Mouse (Mus musculus) 3134 (cell line): ENCODE measurements around the gene Nectin1.

ENCODE experiments used
- DNase-seq: peaks from one replicate; pipeline ENCODE4 v3.0.0-alpha.2; 2011; ENCODE audit warnings: low spot score; ENCODE audit not compliant: insufficient read length; ENCODE audit errors: extremely low read depth

Gene Nectin1

GRCm38 (mm10) chr9:43761181-43761820 lies 17.5 kb downstream of the Nectin1 start:
- DNase-seq = no peak

GRCm38 (mm10) chr9:43761941-43762340 lies 18.2 kb downstream of the Nectin1 start:
- no peak for DNase-seq

- DNase-seq = no peak
Measured at GRCm38 (mm10) chr9:43765419-43766179, 21.8 kb downstream of the Nectin1 start.

- DNase-seq = no peak
Measured at GRCm38 (mm10) chr9:43768779-43769178, 25.0 kb downstream of the Nectin1 start.

GRCm38 (mm10) chr9:43769228-43769627 lies 25.4 kb downstream of the Nectin1 start:
- no peak for DNase-seq

GRCm38 (mm10) chr9:43769940-43770339 lies 26.2 kb downstream of the Nectin1 start:
- no peak for DNase-seq

- no peak for DNase-seq
Measured at GRCm38 (mm10) chr9:43771041-43771440, 27.3 kb downstream of the Nectin1 start.

- no peak for DNase-seq
Measured at GRCm38 (mm10) chr9:43772460-43772859, 28.7 kb downstream of the Nectin1 start.

- no peak for DNase-seq
Measured at GRCm38 (mm10) chr9:43773521-43773920, 29.7 kb downstream of the Nectin1 start.

GRCm38 (mm10) chr9:43774427-43774826 lies 30.6 kb downstream of the Nectin1 start:
- DNase-seq = no peak

- no peak for DNase-seq
Measured at GRCm38 (mm10) chr9:43776231-43776630, 32.4 kb downstream of the Nectin1 start.

GRCm38 (mm10) chr9:43777362-43778360 lies 33.9 kb downstream of the Nectin1 start:
- DNase-seq = peak; percentile 30

- DNase-seq = no peak
Measured at GRCm38 (mm10) chr9:43780883-43781282, 37.1 kb downstream of the Nectin1 start.

GRCm38 (mm10) chr9:43782401-43782800 lies 38.6 kb downstream of the Nectin1 start:
- DNase-seq = no peak

GRCm38 (mm10) chr9:43783959-43784358 lies 40.2 kb downstream of the Nectin1 start:
- DNase-seq = no peak

GRCm38 (mm10) chr9:43784841-43785240 lies 41.1 kb downstream of the Nectin1 start:
- DNase-seq = no peak

- DNase-seq = no peak
Measured at GRCm38 (mm10) chr9:43787591-43787990, 43.8 kb downstream of the Nectin1 start.

- no peak for DNase-seq
Measured at GRCm38 (mm10) chr9:43792681-43793080, 48.9 kb downstream of the Nectin1 start.

- DNase-seq = no peak
Measured at GRCm38 (mm10) chr9:43793411-43793810, 49.6 kb downstream of the Nectin1 start.

- DNase-seq = no peak
Measured at GRCm38 (mm10) chr9:43796031-43796430, 52.2 kb downstream of the Nectin1 start.
